Mouse (Mus musculus) spleen, postnatal 14 days (tissue): ENCODE measurements at regions not wholly inside any gene's neighbourhood (a gene's known extent, or its start where the extent isn't known, plus 50 kb on each side); places are given as distances from the start of the nearest gene placed in this dataset.

ENCODE experiments used
- DNase-seq, 2 experiments: peaks; one replicate each; pipeline ENCODE4 v3.0.0; 2021 to 2022; ENCODE audit warnings: low spot score in 2 of 2

DNA sequence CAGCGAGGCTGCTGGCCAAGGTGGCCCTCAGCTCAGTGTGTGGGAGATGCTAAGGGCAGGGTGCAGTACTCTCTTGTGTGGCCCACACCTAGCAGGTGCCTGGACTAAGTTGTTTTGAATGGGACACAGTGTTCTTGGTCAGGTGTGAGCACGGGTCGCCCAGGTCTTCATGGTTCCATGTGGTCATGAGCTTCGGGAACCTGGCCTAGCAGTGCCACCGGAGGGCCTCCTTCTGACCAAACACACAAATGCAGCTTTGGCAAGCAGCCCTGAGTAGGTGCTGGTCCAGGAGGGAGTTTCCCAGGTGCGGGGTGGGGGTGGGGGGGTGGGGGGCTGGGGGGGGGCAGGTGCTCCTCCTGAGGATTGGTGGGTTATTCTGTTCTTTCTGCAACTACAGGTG is 127.6 kb downstream of the Gadd45g start:
- DNase-seq = no peak

GRCm38 (mm10) chr13:51975330-51975729 is 128.9 kb downstream of the Gadd45g start:
- DNase-seq = no peak

GRCm38 (mm10) chr13:51975801-51976601 is 129.5 kb downstream of the Gadd45g start:
- peak; percentile 32 to 35 for DNase-seq

GRCm38 (mm10) chr13:51976620-51977214 is 130.2 kb downstream of the Gadd45g start:
- no peak for DNase-seq

GRCm38 (mm10) chr13:51979301-51979977 is 133.0 kb downstream of the Gadd45g start:
- DNase-seq = peak; percentile 70 to 73

- no peak for DNase-seq
Observed at GRCm38 (mm10) chr13:51980344-51980743, 133.9 kb downstream of the Gadd45g start.

DNA sequence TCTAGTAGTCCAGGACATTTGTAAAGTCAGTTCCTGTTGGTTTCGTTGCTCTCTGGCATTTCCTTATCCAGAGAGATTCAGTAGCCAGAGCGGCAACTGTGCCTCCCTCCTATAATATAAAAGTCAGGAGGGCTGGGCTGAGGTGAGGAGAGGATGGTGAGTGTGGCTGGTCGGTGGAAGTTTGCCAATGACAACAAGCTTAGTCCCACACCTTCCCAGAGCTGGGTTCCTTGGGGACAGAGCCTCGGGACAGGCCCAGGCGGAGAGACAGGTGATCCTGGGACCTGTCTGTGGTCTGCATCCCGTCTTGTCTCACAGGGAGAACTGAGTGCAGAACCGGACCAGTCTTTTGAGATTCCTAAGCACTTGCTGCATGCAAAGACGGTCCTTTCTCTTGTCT is 136.5 kb downstream of the Gadd45g start:
- DNase-seq = no peak

GRCm38 (mm10) chr13:51983575-51983974 is 137.1 kb downstream of the Gadd45g start:
- DNase-seq = no peak

DNA sequence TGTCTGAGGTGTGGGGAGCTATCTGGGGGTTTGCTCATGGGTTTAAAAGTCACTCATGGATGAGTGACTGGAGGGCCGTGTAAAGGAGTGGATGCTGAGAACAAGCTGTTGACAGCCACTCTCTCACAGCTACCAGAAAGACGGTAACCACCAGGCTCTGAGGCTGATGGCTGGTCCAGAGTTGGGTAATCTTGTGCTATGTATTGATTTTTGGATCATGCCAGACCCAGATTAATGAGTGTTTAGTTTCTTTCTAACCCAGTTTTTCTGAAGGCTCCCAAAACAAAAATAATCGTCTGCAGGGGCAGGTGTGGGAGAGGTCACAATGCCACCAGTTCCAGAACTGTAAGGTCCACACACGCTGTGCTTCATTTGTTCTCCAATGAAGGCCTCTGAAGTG is 144.9 kb downstream of the Gadd45g start:
- no peak for DNase-seq

DNA sequence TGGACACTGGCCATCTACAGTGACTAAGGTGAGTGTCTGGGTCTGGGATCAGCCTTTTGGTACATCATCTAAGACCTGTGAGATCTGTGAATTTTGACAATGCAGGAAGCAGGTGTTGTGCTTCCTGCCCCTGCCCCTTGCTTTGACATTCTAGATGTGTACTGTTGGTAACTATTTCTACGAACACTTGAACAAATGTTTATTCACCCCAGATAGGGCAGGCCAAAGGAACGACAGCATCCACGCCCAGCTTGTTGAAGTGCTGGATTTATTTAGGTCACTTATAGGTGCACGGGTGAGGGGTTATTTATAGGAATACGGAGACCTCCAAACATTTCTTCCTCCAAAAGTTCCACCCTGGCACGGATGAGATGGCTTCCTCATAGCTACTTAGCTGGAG is 146.4 kb downstream of the Gadd45g start:
- no peak for DNase-seq

DNA sequence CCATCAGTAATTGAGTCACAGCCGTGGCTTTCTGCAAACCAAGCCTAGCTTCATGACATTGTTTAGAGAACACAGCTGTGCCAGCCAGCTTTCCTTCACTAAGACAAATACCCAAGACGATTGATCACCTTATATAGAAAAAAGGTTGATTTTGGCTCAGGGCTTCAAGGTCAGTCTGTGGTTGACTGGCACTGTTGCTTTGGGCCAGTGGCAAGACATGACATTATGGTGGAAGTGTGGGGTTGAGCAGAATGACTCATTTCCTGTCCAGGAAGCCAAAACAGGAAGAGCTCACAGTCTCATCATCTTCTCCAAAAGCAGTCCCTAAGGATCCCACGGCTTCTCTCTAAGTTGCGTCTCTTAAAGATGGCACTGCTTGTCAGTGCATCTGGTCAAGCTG is 149.7 kb downstream of the Gadd45g start:
- DNase-seq = no peak

GRCm38 (mm10) chr13:51998542-51998941 is 152.1 kb downstream of the Gadd45g start:
- no peak for DNase-seq

DNA sequence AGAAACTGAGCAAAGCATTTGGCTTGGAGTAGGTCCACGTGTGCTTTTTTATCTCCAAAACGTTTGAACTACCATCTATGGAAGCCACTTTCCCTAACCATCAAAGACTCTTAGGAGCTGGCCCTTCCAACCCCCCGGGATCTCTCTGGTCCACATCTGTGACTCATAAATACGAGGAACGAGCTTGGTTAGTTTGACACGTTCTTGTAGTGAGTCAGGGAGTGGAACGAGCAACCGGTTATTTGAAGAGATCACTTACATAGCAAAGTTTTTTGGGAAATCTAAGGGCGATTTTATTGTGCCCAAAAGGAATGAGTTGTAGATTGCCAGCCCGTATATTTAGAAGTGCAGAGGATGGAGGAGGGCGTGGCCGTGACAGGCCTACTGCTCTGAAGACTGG is 155.3 kb downstream of the Gadd45g start:
- no peak for DNase-seq

- DNase-seq = no peak
Observed at GRCm38 (mm10) chr13:52003946-52004539, 157.6 kb downstream of the Gadd45g start.

DNA sequence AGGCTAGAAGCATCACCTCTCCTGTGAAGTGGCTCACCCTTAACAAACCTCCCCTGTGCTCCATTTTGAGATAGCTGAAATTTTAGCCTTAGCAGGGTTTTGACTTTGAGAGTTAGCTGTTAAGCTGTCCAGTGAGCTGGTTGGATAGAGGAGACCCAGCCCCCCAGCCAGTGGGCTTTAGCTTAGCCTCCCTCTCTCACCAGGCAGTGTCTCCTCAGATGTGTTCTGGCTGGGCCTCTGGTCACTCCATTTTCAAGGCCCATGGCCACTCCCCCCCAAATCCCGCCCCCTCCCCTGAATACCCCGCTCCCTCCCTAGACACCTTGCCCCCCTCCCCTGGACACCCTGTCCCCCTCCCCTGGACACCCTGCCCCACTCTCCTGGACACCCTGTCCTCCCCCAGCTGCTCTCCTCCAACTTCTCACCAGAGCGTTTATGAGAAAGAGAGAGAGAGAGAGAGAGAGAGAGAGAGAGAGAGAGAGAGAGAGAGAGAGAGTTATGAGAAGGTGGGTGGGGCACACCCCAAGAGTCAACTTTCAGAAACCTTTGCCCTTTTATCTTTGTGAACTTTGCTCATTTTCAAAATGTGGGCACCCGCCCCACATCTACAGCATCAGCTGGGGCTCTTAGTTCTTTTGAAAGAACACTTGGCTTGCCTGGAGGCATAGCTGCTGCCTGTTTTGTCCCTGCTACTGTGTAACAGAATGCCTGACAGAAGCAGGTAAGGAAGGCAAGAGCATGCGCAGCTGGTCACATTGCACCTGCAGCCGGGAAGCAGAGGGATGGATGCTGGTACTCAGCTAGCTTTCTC is 161.3 kb downstream of the Gadd45g start:
- no peak for DNase-seq

GRCm38 (mm10) chr13:52009231-52009630 is 162.8 kb downstream of the Gadd45g start:
- DNase-seq = no peak

GRCm38 (mm10) chr13:52009766-52010165 is 163.3 kb downstream of the Gadd45g start:
- DNase-seq = no peak

- no peak for DNase-seq
Observed at GRCm38 (mm10) chr13:52011001-52011400, 164.5 kb downstream of the Gadd45g start.

DNA sequence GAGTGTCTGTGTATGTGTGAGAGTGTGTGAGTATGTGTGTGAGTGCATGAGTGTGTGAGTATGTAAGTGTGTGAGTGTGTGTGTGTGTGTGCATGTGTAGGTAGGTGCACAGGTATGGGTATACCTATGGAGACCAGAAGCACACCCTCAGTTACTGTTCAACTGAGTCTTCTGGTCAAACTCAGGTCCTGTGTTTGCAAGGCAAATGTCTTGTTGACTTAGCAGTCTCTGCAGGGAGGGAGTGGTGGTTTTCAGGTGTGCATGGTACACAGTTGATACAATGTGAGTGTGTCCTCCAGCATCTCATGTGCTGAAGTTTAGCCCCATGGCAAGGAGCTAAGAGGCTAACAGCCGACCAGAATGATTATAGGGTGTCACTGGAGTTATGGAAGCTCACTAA is 166.7 kb downstream of the Gadd45g start:
- DNase-seq = no peak

GRCm38 (mm10) chr13:52013757-52014156 is 167.3 kb downstream of the Gadd45g start:
- DNase-seq = no peak

DNA sequence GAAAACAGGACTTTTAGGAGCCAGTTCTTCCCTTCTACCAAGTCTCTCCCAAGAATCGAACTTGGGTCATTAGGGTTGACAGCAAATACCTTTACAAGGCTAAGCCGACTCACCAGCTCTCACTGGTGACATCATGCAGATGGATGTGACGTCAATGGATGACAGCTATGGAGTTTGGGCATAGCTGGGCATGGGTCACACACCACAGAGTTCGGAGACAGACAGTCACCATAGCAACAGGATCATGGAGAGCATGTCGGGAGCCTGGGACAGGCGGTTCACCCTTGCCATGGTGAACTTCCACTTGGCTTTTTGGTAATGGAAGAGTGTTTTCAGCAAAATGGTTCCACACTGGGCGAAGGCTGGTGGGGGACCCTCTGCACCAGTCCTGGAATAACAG is 168.1 kb downstream of the Gadd45g start:
- DNase-seq = no peak

- DNase-seq = no peak
Observed at GRCm38 (mm10) chr13:52015066-52015465, 168.6 kb downstream of the Gadd45g start.
